Mouse (Mus musculus): ENCODE data around the gene Egfl7. TPM values are rescaled to one million over a fixed set of nuclear protein-coding genes. Genes with fewer than 3 reads are reported as not detected.

The Egfl7 gene
- polyA plus RNA-seq, 1 experiment = 105 TPM

- no peaks in the 10 kb centered on the region for H3K27me3 ChIP-seq (ENCODE audit: control insufficient read depth, insufficient read depth, low read length)
- H3K36me3 ChIP-seq (ENCODE audit: control insufficient read depth, insufficient read depth, low read length) = peaks cover 19% of the 10 kb centered on the region
- H3K4me1 ChIP-seq (replicated peaks; ENCODE audit: control insufficient read depth, insufficient read depth, low read length) = peaks cover 5% of the 10 kb centered on the region; the same call in 1 of the 2 replicates
- no peak overlapping the region for H3K4me3 ChIP-seq (ENCODE audit: control insufficient read depth, insufficient read depth, low read length)
- no peak for DNase-seq
- 94% methylated on average over 4 of the region's 4 CpGs for WGBS
- no peak overlapping the region for H3K27ac ChIP-seq (ENCODE audit: control insufficient read depth, insufficient read depth, low read length)
- no peak for TF ChIP-seq CTCF (IDR thresholded peaks at IDR 0.05; ENCODE audit: borderline replicate concordance, control insufficient read depth, extremely low read depth, insufficient read depth, low read length, poor library complexity)
- TF ChIP-seq POLR2A (IDR thresholded peaks at IDR 0.05; ENCODE audit: control insufficient read depth, extremely low read depth, insufficient read depth, low read length, poor library complexity) = no peak
Observed at GRCm38 (mm10) chr2:26637316-26637932, 57.6 kb downstream of the Egfl7 start.

- no peak for DNase-seq
- Histone ChIP-seq H3K4me1 (replicated peaks; ENCODE audit: control insufficient read depth, insufficient read depth, low read length) (peaks cover 5% of the 10 kb centered on the region; the same call in 1 of the 2 replicates), H3K4me3 (ENCODE audit: control insufficient read depth, insufficient read depth, low read length) (no peak overlapping the region), H3K27me3 (ENCODE audit: control insufficient read depth, insufficient read depth, low read length) (no peaks in the 10 kb centered on the region), H3K36me3 (ENCODE audit: control insufficient read depth, insufficient read depth, low read length) (peaks cover 19% of the 10 kb centered on the region), H3K27ac (ENCODE audit: control insufficient read depth, insufficient read depth, low read length) (no peak overlapping the region)
- WGBS = 73% methylated on average over 5 of the region's 5 CpGs
- TF ChIP-seq POLR2A (IDR thresholded peaks at IDR 0.05; ENCODE audit: control insufficient read depth, extremely low read depth, insufficient read depth, low read length, poor library complexity) = no peak
- no peak for TF ChIP-seq CTCF (IDR thresholded peaks at IDR 0.05; ENCODE audit: borderline replicate concordance, control insufficient read depth, extremely low read depth, insufficient read depth, low read length, poor library complexity)
Observed at GRCm38 (mm10) chr2:26638039-26638438, 58.2 kb downstream of the Egfl7 start.

- Histone ChIP-seq H3K4me3 (ENCODE audit: control insufficient read depth, insufficient read depth, low read length) (no peak overlapping the region), H3K36me3 (ENCODE audit: control insufficient read depth, insufficient read depth, low read length) (peaks cover 19% of the 10 kb centered on the region), H3K27me3 (ENCODE audit: control insufficient read depth, insufficient read depth, low read length) (no peaks in the 10 kb centered on the region), H3K27ac (ENCODE audit: control insufficient read depth, insufficient read depth, low read length) (no peak overlapping the region), H3K4me1 (replicated peaks; ENCODE audit: control insufficient read depth, insufficient read depth, low read length) (peaks cover 5% of the 10 kb centered on the region; the same call in 1 of the 2 replicates)
- 44% methylated on average over 5 of the region's 5 CpGs for WGBS
- TF ChIP-seq POLR2A (IDR thresholded peaks at IDR 0.05; ENCODE audit: control insufficient read depth, extremely low read depth, insufficient read depth, low read length, poor library complexity) = no peak
- no peak for TF ChIP-seq CTCF (IDR thresholded peaks at IDR 0.05; ENCODE audit: borderline replicate concordance, control insufficient read depth, extremely low read depth, insufficient read depth, low read length, poor library complexity)
- DNase-seq = no peak
Observed at GRCm38 (mm10) chr2:26638572-26638971, 58.8 kb downstream of the Egfl7 start.

- peak; percentile 73 for DNase-seq
- peak; percentile 49; the same call in 1 of the 2 replicates for TF ChIP-seq CTCF (IDR thresholded peaks at IDR 0.05; ENCODE audit: borderline replicate concordance, control insufficient read depth, extremely low read depth, insufficient read depth, low read length, poor library complexity)
- no peak for TF ChIP-seq POLR2A (IDR thresholded peaks at IDR 0.05; ENCODE audit: control insufficient read depth, extremely low read depth, insufficient read depth, low read length, poor library complexity)
- 2% methylated on average over 8 of the region's 8 CpGs for WGBS
- Histone ChIP-seq H3K27ac (ENCODE audit: control insufficient read depth, insufficient read depth, low read length) (no peak overlapping the region), H3K36me3 (ENCODE audit: control insufficient read depth, insufficient read depth, low read length) (peaks cover 19% of the 10 kb centered on the region), H3K27me3 (ENCODE audit: control insufficient read depth, insufficient read depth, low read length) (no peaks in the 10 kb centered on the region), H3K4me1 (replicated peaks; ENCODE audit: control insufficient read depth, insufficient read depth, low read length) (peaks cover 5% of the 10 kb centered on the region; the same call in 1 of the 2 replicates), H3K4me3 (ENCODE audit: control insufficient read depth, insufficient read depth, low read length) (no peak overlapping the region)
Observed at GRCm38 (mm10) chr2:26639083-26639482, 59.3 kb downstream of the Egfl7 start.

- peaks cover 5% of the 10 kb centered on the region; the same call in 1 of the 2 replicates for H3K4me1 ChIP-seq (replicated peaks; ENCODE audit: control insufficient read depth, insufficient read depth, low read length)
- peak; percentile 96 for DNase-seq
- no peaks in the 10 kb centered on the region for H3K27me3 ChIP-seq (ENCODE audit: control insufficient read depth, insufficient read depth, low read length)
- peaks cover 19% of the 10 kb centered on the region for H3K36me3 ChIP-seq (ENCODE audit: control insufficient read depth, insufficient read depth, low read length)
- H3K4me3 ChIP-seq (ENCODE audit: control insufficient read depth, insufficient read depth, low read length) = peak overlapping the region; percentile 99
- H3K27ac ChIP-seq (ENCODE audit: control insufficient read depth, insufficient read depth, low read length) = peak overlapping the region; percentile 46; the same call in 1 of the 2 replicates
- TF ChIP-seq POLR2A (IDR thresholded peaks at IDR 0.05; ENCODE audit: control insufficient read depth, extremely low read depth, insufficient read depth, low read length, poor library complexity) (peak; percentile 78), CTCF (IDR thresholded peaks at IDR 0.05; ENCODE audit: borderline replicate concordance, control insufficient read depth, extremely low read depth, insufficient read depth, low read length, poor library complexity) (peak; percentile 93; the same call in 1 of the 2 replicates)
- 8% methylated on average over 49 of the region's 49 CpGs for WGBS
Observed at GRCm38 (mm10) chr2:26639838-26640830, 60.3 kb downstream of the Egfl7 start.

- peaks cover 13% of the 10 kb centered on the region for H3K36me3 ChIP-seq (ENCODE audit: control insufficient read depth, insufficient read depth, low read length)
- H3K4me1 ChIP-seq (replicated peaks; ENCODE audit: control insufficient read depth, insufficient read depth, low read length) = peaks cover 5% of the 10 kb centered on the region; the same call in 1 of the 2 replicates
- H3K27ac ChIP-seq (ENCODE audit: control insufficient read depth, insufficient read depth, low read length) = no peak overlapping the region
- DNase-seq = no peak
- no peak overlapping the region for H3K4me3 ChIP-seq (ENCODE audit: control insufficient read depth, insufficient read depth, low read length)
- H3K27me3 ChIP-seq (ENCODE audit: control insufficient read depth, insufficient read depth, low read length) = no peaks in the 10 kb centered on the region
- TF ChIP-seq POLR2A (IDR thresholded peaks at IDR 0.05; ENCODE audit: control insufficient read depth, extremely low read depth, insufficient read depth, low read length, poor library complexity) (no peak), CTCF (IDR thresholded peaks at IDR 0.05; ENCODE audit: borderline replicate concordance, control insufficient read depth, extremely low read depth, insufficient read depth, low read length, poor library complexity) (no peak)
- whole genome bisulfite sequencing = 81% methylated on average over 7 of the region's 7 CpGs
Observed at GRCm38 (mm10) chr2:26641006-26641647, 61.3 kb downstream of the Egfl7 start.

Other genes with a start within 250 kb of the Egfl7 start
- gene Dnlz, start 227.9 kb upstream of the Egfl7 start, polyA plus RNA-seq (2012; rRNA removed) = 31.5 and 32.0 TPM in 2 replicates
- 39.1 and 51.0 TPM in 2 replicates for gene Card9, start 219.1 kb upstream of the Egfl7 start, polyA plus RNA-seq (2012; rRNA removed)
- 59.2 and 60.4 TPM in 2 replicates for gene Snapc4, start 199.4 kb upstream of the Egfl7 start, polyA plus RNA-seq (2012; rRNA removed)
- gene Entr1, start 190.7 kb upstream of the Egfl7 start, polyA plus RNA-seq (2012; rRNA removed) = 216 and 228 TPM in 2 replicates
- gene Pmpca, start 190.7 kb upstream of the Egfl7 start, polyA plus RNA-seq (2012; rRNA removed) = 50.5 and 55.2 TPM in 2 replicates
- gene Inpp5e, start 170.8 kb upstream of the Egfl7 start, polyA plus RNA-seq (2012; rRNA removed) = 46.3 and 47.4 TPM in 2 replicates
- 129 and 147 TPM in 2 replicates for gene Sec16a, start 134.8 kb upstream of the Egfl7 start, polyA plus RNA-seq (2012; rRNA removed)
- gene Notch1, start 63.4 kb upstream of the Egfl7 start, polyA plus RNA-seq (2012; rRNA removed) = 159 and 219 TPM in 2 replicates
- gene Gm20532, start 6.6 kb downstream of the Egfl7 start, polyA plus RNA-seq (2012; rRNA removed) = not detected in 2 replicates
- gene Agpat2, start 24.4 kb downstream of the Egfl7 start, polyA plus RNA-seq (2012; rRNA removed) = 89.3 and 137 TPM in 2 replicates
- 14.8 and 15.6 TPM in 2 replicates for gene Fam69b, start 48.4 kb downstream of the Egfl7 start, polyA plus RNA-seq (2012; rRNA removed)
- gene Lcn4, start 91.3 kb downstream of the Egfl7 start, polyA plus RNA-seq (2012; rRNA removed) = 0.85 and 1.3 TPM in 2 replicates

All from thymus, adult 2 months (tissue).